Mouse (Mus musculus): Measurements from ENCODE around the gene Cib1. TPM values are rescaled to one million over a fixed set of nuclear protein-coding genes. Genes with fewer than 3 reads are reported as not detected.
A peak's percentile ranks its signal among the peaks of the same experiment; 100 is the strongest.

The Cib1 gene
- total RNA-seq (2015; ENCODE audit: low replicate concordance) (21.3 and 41.8 TPM in 2 replicates), total RNA-seq (2017; ENCODE audit: low replicate concordance) (29.8 and 37.1 TPM in 2 replicates)

DNA sequence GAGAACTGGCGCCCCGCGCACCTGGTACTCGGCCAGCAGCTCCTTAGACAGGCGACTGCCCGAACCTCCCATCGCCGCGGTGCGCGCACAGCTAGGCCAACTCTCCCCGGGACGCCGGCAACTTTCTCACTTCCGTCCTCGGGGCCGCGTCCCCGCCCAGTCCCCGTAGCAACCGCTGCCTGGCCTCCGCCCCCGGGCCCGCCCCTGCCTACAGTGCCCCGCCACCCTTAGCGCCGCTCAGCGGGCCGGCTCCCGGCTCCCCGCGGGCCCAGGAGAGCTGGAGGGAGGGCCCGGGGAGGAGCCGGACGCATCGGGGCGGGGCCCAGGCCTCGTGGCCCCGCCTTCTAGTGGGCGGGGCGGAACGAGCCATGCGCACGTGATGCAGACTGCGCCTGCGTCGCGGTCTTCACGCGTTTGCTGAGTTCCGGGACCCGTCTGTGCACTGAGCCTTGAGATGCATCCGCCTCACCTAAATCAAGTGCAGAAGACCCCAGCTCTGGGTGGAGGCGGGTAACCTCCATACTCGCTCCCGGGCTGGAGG is at the start of gene Cib1, which contains the start of gene Gdpgp1:
Gene Cib1, minus strand, starts transcription at position 325 of the 541 bp plus-strand sequence.
Gene Gdpgp1, plus strand, starts transcription at position 377 of the 541 bp plus-strand sequence.
- ATAC-seq (replicated peaks; ENCODE audit: low FRiP score, poor library complexity, severe bottlenecking): peak; percentile 90

DNA sequence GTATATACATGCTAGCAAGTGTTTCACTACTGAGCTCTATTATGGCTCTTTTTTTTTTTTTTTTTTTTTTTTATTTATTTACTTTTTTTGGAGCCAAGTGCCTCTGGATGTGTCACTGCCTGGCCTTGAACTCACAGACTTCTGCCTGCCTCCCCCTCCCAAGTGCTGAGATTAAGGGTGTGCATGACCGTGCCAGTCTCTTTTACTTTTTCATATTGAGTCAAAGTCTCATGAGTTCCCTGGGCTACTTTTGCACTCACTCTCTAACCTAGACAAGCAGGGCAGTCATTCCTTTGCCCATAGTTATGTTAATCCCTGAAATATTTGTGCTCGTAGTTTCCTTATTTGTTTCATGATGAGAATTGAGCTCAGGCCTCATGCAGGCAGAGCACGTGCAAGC is 49.0 kb upstream of the Cib1 start:
- no peak for ATAC-seq (replicated peaks; ENCODE audit: low FRiP score, poor library complexity, severe bottlenecking)

DNA sequence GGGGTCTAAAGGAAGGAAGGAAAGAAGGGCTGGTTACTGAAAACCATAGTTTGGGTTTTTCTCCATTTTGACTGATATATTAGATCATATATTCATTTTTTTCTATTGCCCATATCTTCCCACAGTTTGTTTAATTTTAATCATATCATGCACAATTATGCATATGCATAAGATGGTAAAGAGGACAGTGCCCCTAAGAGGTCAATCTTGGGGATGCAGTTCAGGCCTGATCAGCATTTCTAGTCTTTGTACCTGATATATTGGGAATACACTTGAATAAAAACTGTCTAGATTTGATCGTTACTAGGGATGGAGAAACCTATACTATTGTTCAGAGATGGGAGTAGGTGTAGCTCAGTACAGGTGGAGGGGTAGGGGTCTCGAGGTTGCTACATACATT is 48.4 kb upstream of the Cib1 start:
- 0 out of 2 replicates have a peak, but pooled peaks have one; percentile 38 for ATAC-seq (replicated peaks; ENCODE audit: low FRiP score, poor library complexity, severe bottlenecking)

DNA sequence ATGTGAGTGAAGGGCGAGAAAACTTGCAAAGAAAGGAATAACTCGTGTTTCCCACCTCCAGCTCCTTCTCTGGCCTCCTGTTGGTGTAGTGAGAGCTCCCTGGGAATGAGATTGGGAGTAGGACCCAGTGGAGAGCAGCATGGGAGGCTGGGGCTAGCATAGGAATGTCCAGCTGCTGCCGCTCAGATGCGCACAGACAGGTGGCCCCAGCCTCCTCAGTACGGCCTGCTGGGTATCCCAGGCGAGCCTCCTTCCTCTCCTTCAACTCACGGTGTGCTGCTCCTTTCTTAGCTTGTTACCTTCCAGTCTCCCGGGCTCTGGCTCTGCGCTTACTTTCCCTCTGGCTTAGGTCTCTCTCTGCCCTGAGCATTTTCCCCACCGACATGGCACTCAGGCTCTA is 47.4 kb upstream of the Cib1 start:
- no peak for ATAC-seq (replicated peaks; ENCODE audit: low FRiP score, poor library complexity, severe bottlenecking)

DNA sequence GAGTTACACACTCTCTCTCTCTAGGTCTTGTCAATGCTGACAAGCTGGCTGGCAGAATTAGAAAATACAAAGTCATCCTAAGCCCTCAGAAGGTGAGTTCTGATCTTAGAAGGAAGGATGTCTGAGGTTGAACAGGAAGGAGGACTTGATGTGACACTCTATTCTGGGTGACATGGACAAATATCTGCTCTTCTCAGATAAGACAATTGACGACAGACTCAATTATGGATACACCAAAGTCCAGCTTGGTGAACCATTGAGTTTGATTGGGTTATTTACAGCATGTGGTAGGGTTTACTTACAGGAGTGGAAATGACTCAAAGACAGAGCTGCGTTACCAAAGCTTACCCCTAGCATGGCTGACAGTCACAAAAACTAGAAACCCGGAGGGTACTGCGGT is 43.8 kb upstream of the Cib1 start:
- no peak for ATAC-seq (replicated peaks; ENCODE audit: low FRiP score, poor library complexity, severe bottlenecking)

DNA sequence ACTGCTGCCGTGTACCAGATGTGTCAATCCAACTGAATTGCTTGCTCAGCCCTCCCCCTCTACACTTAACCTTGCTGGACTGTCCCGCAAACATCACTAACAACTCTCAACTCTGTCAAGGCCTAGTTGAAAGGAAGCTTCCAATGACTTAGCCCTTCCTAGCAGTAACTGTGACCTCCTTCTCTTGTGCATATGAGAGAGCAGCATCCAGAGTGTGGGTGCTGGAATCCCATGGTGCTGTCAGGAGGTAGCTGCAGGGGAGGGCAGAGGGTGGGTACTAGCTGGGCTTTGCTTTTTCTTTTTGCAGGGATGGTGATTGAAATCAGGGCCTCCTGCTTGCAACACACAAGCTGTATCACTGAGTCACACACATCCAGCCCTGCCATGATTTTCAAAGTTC is 40.8 kb upstream of the Cib1 start:
- no peak for ATAC-seq (replicated peaks; ENCODE audit: low FRiP score, poor library complexity, severe bottlenecking)

DNA sequence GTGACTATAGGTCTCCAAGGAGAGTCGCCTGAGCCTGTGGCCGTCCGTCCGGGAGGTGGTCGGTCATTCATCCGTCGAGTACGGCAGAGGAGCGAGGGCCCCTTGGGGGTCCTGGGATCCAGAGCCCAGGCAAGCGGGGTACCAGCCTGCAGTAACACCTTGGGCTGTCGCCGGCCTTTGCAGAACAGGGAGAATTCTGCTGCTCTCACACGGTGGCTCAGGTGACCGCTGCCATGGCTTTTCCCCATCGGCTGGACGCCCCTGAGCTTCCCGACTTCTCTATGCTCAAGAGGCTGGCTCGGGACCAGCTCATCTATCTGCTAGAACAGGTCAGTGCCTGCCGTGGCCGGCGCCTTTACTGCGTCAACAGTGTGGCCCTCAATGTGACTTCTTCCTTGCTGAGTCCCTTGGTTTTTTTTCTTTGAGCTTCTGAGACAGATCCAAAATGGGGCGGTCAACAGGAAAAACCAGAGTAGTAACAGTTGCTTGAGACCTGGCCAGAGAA is 37.2 kb upstream of the Cib1 start:
- ATAC-seq (replicated peaks; ENCODE audit: low FRiP score, poor library complexity, severe bottlenecking): peak; percentile 66

DNA sequence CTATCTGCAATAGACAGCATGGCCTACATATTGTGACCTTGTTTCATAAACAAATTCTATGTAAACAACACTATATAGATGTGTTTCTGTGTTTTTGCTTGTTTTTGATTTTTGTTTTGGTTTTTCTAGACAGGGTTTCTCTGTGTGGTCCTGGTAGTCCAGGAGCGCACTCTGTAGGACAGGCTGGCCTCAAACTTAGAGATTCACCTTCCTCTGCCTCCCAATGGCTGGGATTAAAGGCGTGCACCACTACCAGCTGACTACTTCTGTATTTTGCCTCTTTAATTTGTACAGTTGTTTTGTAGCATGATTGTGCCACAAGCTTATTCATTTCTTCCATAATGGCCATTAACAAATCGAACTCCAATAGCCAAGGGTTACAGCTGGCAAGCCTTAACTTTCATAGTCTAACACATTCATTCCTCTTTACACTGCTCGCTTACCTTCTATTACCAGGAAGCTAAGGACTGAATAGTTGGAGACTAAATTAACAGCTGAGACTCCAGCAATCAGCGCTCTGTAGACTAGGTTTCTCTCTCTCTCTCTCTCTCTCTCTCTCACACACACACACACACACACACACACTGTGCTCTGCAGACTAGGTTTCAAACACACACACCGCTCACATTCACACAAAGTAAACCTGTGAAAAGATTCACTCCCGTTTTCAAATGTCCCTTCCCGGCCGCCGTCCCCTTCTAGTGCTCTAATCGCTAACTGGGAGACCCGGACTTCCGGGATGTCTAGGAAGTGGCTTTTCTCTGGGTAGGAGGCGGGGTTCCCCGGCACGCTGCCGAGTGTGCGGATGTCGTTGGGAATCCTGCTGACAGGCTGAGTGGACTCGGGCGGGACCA is 36.5 kb upstream of the Cib1 start, which contains the start of gene Vps33b:
Gene Vps33b, plus strand, starts transcription at position 753 of the 854 bp plus-strand sequence.
- peak; percentile 93 for ATAC-seq (replicated peaks; ENCODE audit: low FRiP score, poor library complexity, severe bottlenecking)

DNA sequence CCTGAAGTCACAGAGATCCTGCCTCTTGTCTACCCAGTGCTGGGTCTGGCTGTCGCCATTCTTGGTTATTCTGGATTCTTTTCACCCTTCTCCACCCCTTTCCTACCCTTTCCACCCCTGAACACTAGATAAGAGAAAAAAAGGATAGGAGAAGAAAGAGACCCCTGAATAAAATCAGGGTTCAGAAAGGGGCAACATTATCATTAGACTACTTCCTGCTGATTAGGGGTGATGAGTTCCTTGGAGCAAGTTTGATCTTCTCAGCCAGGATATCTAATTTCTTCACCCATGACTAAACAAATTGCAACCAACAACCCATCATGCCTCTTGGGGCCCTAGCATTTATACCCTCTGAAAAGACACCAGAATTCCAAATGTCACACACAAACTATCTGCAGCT is 35.2 kb upstream of the Cib1 start:
- no peak for ATAC-seq (replicated peaks; ENCODE audit: low FRiP score, poor library complexity, severe bottlenecking)

DNA sequence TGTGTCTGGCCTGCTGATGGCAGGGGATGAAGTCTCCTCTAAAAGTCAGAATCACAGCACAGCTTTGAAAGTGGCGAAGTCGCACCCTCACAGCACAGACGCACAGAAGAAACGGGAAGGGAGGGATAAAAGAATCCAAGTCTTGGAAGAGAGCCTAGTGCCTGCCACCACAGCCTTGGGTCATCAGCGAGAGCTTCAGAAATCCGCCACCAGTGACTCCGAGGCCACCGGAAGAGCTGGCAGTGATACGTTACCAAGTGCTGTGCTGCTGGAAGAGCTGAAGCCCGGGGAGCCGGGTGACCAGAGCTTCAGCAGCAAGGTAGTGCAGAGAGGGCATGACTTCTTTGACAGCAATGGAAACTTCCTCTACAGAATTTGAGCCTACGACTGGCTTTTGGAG is 32.0 kb upstream of the Cib1 start:
- ATAC-seq (replicated peaks; ENCODE audit: low FRiP score, poor library complexity, severe bottlenecking): no peak

DNA sequence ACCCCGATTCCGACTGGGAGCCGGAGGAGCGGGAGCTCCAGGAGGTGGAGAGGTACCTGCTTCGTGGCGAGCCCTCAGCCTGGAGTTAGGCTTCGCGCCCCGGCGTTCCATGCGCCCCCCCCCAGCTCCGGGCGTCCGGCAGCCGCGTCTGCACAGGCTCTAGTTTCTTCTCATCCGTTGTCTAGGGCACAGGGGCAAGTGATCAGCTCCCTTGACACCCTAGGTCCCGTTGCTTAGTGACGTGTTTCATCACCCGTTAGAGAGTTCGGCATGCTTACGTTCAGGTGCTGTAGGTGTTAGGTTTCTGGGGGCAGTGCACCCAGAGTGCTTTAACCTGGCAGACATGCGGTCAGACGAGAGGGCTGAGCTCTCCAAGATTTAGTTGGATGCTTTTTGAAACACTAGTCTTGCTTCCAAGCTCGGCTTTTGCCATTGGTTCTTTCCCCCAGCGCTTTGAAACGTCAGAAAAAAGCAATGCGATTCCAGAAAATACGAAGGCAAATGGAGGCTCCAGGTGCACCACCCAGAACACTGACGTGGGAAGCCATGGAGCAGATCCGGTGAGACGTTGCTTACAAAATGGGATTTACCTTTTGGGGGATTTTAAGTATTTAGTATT is 28.9 kb upstream of the Cib1 start:
- peak; percentile 50 for ATAC-seq (replicated peaks; ENCODE audit: low FRiP score, poor library complexity, severe bottlenecking)

DNA sequence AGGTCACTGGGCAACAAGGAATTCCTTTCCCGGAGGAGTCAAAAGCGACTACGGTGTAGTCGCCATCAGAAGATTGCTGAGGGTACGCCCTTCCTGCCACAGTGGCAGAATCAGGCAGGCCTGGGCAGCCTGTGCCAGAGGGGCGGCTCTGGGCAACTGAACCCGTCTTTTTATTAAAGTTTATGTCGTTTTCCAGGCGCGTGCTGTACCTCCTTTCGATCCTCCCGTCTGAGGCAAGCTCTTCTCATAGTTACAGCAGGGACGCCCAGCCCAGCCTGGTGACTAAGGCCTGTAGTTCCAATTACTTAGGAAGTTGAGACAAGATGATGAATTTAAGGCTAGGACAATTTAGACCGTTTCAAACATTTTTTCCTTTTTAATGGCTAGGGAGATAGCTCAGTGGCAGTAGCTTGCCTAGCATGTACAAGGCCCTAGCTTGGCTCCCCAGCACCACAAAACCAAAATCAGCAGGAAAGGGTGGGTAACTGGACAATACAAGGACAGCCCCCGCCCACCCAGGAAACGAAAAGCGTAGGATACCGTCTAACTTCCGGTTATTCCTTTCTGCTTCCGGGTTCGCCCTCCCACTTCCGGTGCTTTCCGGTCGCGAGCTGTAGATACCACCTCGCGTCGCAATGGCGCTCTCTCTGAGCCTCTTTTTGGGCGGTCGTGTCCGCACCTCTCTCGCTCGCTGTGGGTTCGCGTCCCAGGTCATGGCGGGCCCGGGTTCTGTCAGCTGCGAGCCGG is 28.2 kb upstream of the Cib1 start, which contains the start of gene Ngrn:
Gene Ngrn, plus strand, starts transcription at position 591 of the 747 bp plus-strand sequence.
- ATAC-seq (replicated peaks; ENCODE audit: low FRiP score, poor library complexity, severe bottlenecking): peak; percentile 96

DNA sequence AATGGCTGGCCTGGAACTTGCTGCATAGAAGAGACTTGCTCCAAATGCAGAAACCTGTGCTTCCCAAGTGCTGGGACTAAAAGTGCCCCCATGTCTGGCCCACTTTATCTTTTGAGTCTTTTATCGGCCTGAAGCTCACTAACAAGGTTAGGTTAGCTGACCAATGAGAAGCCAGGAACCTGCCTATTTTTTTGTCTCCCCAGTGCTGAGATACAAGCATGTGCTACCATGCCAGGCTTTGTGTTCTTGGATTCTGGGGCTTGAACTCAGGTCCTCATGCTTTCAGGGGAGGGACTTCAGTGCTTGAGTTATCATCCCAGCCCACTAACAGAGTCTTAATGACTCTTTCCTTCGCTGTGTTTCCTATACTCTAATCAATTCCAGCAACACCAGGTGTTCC is 25.1 kb upstream of the Cib1 start:
- no peak for ATAC-seq (replicated peaks; ENCODE audit: low FRiP score, poor library complexity, severe bottlenecking)

DNA sequence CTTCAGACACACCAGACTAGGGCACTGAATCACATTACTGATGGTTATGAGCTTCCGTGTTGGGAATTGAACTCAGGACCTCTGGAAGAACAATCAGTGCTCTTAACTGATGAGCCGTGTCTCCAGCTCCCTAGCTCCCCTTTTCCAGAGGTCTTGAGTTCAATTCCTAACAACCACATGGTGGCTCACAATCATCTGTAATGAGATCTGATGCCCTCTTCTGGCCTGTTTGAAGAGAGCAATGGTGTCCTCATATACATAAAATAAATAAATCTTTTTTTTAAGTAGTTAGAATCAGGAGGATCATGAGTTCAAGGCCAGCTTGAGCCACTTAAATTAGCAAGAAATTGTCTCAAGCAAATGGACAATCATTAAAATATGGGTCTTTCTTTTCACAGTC is 23.4 kb upstream of the Cib1 start:
- ATAC-seq (replicated peaks; ENCODE audit: low FRiP score, poor library complexity, severe bottlenecking): no peak

DNA sequence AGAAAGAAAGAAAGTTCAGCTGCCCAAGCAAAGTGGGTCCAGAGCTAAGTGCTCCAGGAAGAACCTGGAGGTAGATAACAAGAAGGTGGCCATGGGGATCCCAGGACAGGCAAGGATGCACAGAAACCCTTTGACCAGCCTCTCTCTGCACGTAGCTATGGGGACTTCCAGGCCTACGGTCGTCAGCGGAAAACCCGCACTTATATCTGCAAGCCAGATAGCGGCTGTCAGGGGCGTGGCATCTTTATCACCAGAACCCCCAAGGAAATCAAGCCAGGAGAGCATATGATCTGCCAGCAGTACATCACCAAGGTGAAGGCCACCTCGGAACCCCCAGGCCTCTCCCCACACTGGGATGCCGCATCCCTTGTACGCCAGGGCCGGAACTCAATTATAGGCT is 20.3 kb upstream of the Cib1 start:
- no peak for ATAC-seq (replicated peaks; ENCODE audit: low FRiP score, poor library complexity, severe bottlenecking)

DNA sequence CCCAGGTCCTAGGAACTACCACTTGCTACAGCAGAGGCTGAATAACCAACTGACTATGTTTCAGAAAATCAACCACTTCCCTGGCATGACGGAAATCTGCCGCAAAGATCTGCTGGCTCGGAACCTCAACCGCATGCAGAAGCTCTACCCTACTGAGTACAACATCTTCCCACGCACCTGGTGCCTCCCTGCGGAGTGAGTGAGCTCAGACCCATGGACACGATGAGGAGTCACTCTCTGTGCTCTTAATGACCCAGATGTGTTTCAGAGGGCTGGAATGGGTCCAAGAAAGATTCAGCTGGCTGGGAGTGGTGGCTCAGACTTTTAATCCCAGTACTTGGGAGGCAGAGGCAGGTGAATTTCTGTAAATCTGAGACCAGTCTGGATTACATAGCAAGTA is 19.8 kb upstream of the Cib1 start:
- no peak for ATAC-seq (replicated peaks; ENCODE audit: low FRiP score, poor library complexity, severe bottlenecking)

DNA sequence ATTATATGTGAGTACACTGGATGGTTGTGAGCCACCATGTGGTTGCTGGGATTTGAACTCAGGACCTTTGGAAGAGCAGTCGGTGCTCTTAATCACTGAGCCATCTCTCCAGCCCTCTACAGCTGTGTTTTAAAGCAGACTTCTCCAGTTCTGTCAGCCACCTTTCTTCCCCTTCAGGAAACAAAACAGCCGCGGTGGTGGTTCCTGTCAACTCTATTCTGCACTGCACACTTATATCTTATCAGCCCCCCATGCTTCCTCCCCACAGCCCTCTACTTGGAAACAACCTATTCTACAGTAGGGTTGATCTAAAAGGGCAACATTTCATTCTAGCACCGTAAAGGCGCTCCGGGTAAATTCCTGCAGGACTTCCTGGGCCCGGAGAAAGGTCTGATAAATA is 14.2 kb upstream of the Cib1 start:
- ATAC-seq (replicated peaks; ENCODE audit: low FRiP score, poor library complexity, severe bottlenecking): no peak

DNA sequence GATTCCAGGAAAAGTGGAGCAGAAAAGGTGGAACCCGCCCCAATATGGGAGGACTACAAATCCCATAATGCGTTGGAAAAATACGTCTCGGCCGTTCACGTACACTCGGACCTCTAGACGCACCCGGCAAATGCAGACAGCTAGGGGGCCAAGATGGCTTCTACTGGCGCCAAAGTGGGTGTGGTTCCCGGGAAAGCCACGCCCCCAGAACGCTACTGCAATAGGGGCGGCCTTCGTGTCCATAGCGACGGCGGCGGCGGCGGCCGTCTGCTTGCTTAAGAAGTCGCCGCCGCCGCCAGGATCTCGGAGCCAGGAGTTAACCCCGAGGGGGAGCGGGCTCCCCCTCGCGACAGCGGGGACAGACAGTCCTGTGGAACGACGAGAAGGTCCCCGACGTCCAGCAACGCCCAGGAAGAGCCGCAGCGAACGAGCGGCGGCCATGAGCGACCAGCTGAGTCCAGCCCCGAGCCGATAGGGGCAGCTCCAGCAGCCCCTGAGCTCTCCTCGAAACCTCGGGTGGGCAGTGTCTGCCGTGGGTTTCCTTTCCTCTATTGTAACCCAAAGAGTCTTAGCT is 13.6 kb upstream of the Cib1 start, which contains the start of gene Ttll13:
Gene Ttll13, plus strand, starts transcription at position 229 of the 574 bp plus-strand sequence.
- ATAC-seq (replicated peaks; ENCODE audit: low FRiP score, poor library complexity, severe bottlenecking): peak; percentile 99

DNA sequence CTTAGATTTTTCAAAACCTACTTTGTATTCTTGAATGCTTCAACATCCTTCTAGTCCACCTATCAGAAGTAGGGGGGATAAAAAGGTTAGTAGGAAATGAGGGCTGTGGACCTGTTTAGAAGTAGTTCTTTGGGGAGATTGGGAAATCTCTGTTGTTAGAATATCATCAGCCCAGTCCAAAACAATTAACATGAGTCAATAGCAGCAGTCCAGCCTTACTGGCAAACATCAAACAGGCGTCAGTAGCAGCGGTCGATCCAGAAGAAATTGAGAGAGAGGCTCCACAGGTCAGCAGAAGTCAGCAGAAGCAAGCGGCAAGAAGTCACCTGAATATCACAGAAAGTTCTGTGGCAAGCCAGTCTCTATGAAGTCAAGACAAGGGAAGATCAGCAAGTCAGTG is 12.2 kb upstream of the Cib1 start:
- ATAC-seq (replicated peaks; ENCODE audit: low FRiP score, poor library complexity, severe bottlenecking): no peak
